Mouse (Mus musculus): Measurements from ENCODE around the gene Hexa. TPM values are rescaled to one million over a fixed set of nuclear protein-coding genes. Genes with fewer than 3 reads are reported as not detected.

Gene Hexa
- total and polyA plus RNA-seq, 3 experiments: 44.3 to 54.0 TPM; not detected in 1

- Histone ChIP-seq H3K9me3 (replicated peaks; ENCODE audit: insufficient read depth, low read length) (no peaks in the 10 kb centered on the region), H3K36me3 (ENCODE audit: control insufficient read depth in 1 of 2, insufficient read depth in 2 of 2, low read length in 2 of 2) (peaks cover 0 to 30% of the 10 kb centered on the region in 2 experiments; a peak in 2 of 4 replicates), H3K79me2 (ENCODE audit: control insufficient read depth, insufficient read depth, low read length, poor library complexity) (peaks cover 5% of the 10 kb centered on the region), H3K27me3 (ENCODE audit: control insufficient read depth in 1 of 2, insufficient read depth in 2 of 2, low read length in 2 of 2) (no peaks in the 10 kb centered on the region), H3K9ac (ENCODE audit: control insufficient read depth, low read depth, low read length, poor library complexity, severe bottlenecking) (no peak overlapping the region), H3K4me3 (ENCODE audit: control insufficient read depth in 1 of 2, insufficient read depth in 1 of 2, low read depth in 2 of 2, low read length in 2 of 2) (no peak overlapping the region), H3K4me1 (ENCODE audit: control insufficient read depth in 1 of 2, insufficient read depth in 2 of 2, low read length in 2 of 2) (peaks cover 7 to 36% of the 10 kb centered on the region in 2 experiments), H3K27ac (ENCODE audit: control insufficient read depth, low read depth, low read length) (peak overlapping the region; percentile 28; the same call in 1 of the 2 replicates)
- DNase-seq (ENCODE audit: low read depth, low spot score): peak; percentile 85
- TF ChIP-seq CHD2 (IDR thresholded peaks at IDR 0.05; ENCODE audit: low read length): no peak
- peak; percentile 61 for TF ChIP-seq ZNF384 (IDR thresholded peaks at IDR 0.05; ENCODE audit: low read depth, low read length)
- TF ChIP-seq EP300 (IDR thresholded peaks at IDR 0.05; ENCODE audit: low read depth in 1 of 2, low read length in 2 of 2): peak; percentile 44 to 77; a peak in 3 of 4 replicates
- TF ChIP-seq SIN3A (IDR thresholded peaks at IDR 0.05; ENCODE audit: low read length): peak; percentile 30; the same call in 1 of the 2 replicates
- TF ChIP-seq ETS1 (IDR thresholded peaks at IDR 0.05; ENCODE audit: low read depth, low read length): peak; percentile 45; the same call in 1 of the 2 replicates
- no peak for TF ChIP-seq MEF2A (IDR thresholded peaks at IDR 0.05; ENCODE audit: extremely low read depth, insufficient replicate concordance, low read depth, low read length, poor library complexity, severe bottlenecking)
- no peak for TF ChIP-seq BHLHE40 (IDR thresholded peaks at IDR 0.05; ENCODE audit: borderline replicate concordance, low read depth, low read length)
- TF ChIP-seq RCOR1 (IDR thresholded peaks at IDR 0.05; ENCODE audit: low read depth, low read length): peak; percentile 49; the same call in 1 of the 2 replicates
- TF ChIP-seq MAZ (IDR thresholded peaks at IDR 0.05; ENCODE audit: low read depth, low read length): peak; percentile 44; the same call in 1 of the 2 replicates
Measured at GRCm38 (mm10) chr9:59547869-59548268, 8.5 kb downstream of the Hexa start.

- H3K9me3 ChIP-seq (replicated peaks; ENCODE audit: insufficient read depth, low read length): no peaks in the 10 kb centered on the region
- H3K27ac ChIP-seq (ENCODE audit: control insufficient read depth, low read depth, low read length): no peak overlapping the region
- peak; percentile 28 for DNase-seq (ENCODE audit: low read depth, low spot score)
- no peak for TF ChIP-seq CTCF (IDR thresholded peaks at IDR 0.05 in 2 of 3, conservative IDR thresholded peaks at IDR 0.05 in 1 of 3; ENCODE audit: control insufficient read depth in 1 of 3, insufficient read depth in 1 of 3, low read depth in 2 of 3, low read length in 3 of 3, poor library complexity in 1 of 3, severe bottlenecking in 1 of 3)
- no peak for TF ChIP-seq TAL1 (IDR thresholded peaks at IDR 0.05; ENCODE audit: low read length)
- no peak for TF ChIP-seq SIN3A (IDR thresholded peaks at IDR 0.05; ENCODE audit: low read length)
- no peak for TF ChIP-seq JUND (IDR thresholded peaks at IDR 0.05; ENCODE audit: low read depth, low read length)
- no peak for TF ChIP-seq HCFC1 (IDR thresholded peaks at IDR 0.05; ENCODE audit: low read depth, low read length)
- TF ChIP-seq MXI1 (IDR thresholded peaks at IDR 0.05; ENCODE audit: low read depth, low read length): no peak
- TF ChIP-seq NELFE (IDR thresholded peaks at IDR 0.05; ENCODE audit: low read depth, low read length): no peak
- no peak for TF ChIP-seq SMC3 (IDR thresholded peaks at IDR 0.05; ENCODE audit: low read depth, low read length)
- no peak for TF ChIP-seq MAFK (IDR thresholded peaks at IDR 0.05; ENCODE audit: borderline replicate concordance, low read depth, low read length)
- TF ChIP-seq GATA1 (IDR thresholded peaks at IDR 0.05; ENCODE audit: low read depth, low read length): no peak
- no peak for TF ChIP-seq BHLHE40 (IDR thresholded peaks at IDR 0.05; ENCODE audit: borderline replicate concordance, low read depth, low read length)
- no peak for TF ChIP-seq ELF1 (IDR thresholded peaks at IDR 0.05; ENCODE audit: low read depth, low read length)
- TF ChIP-seq UBTF (IDR thresholded peaks at IDR 0.05; ENCODE audit: borderline replicate concordance, insufficient read depth, low read depth, low read length): no peak
- no peak for TF ChIP-seq CHD1 (IDR thresholded peaks at IDR 0.05; ENCODE audit: low read depth, low read length)
- TF ChIP-seq ZNF384 (IDR thresholded peaks at IDR 0.05; ENCODE audit: low read depth, low read length): no peak
- no peak for TF ChIP-seq RAD21 (IDR thresholded peaks at IDR 0.05; ENCODE audit: low read depth, low read length)
- TF ChIP-seq KAT2A (conservative IDR thresholded peaks at IDR 0.05; ENCODE audit: low read depth, low read length): no peak
- H3K9ac ChIP-seq (ENCODE audit: control insufficient read depth, low read depth, low read length, poor library complexity, severe bottlenecking): no peak overlapping the region
- H3K36me3 ChIP-seq (ENCODE audit: control insufficient read depth in 1 of 2, insufficient read depth in 2 of 2, low read length in 2 of 2): peaks cover 0 to 28% of the 10 kb centered on the region in 2 experiments; a peak in 2 of 4 replicates
- H3K79me2 ChIP-seq (ENCODE audit: control insufficient read depth, insufficient read depth, low read length, poor library complexity): peaks cover 1% of the 10 kb centered on the region
- H3K27me3 ChIP-seq (ENCODE audit: control insufficient read depth in 1 of 2, insufficient read depth in 2 of 2, low read length in 2 of 2): no peaks in the 10 kb centered on the region
- no peak overlapping the region for H3K4me3 ChIP-seq (ENCODE audit: control insufficient read depth in 1 of 2, insufficient read depth in 1 of 2, low read depth in 2 of 2, low read length in 2 of 2)
- peaks cover 7 to 29% of the 10 kb centered on the region in 2 experiments for H3K4me1 ChIP-seq (ENCODE audit: control insufficient read depth in 1 of 2, insufficient read depth in 2 of 2, low read length in 2 of 2)
Measured at GRCm38 (mm10) chr9:59548961-59549487, 9.7 kb downstream of the Hexa start.
